Mouse (Mus musculus) small intestine, adult 2 months (tissue): ENCODE measurements around the gene Pdp2.

ENCODE experiments used
- CTCF ChIP-seq: fragments of 200-500 bp; IDR thresholded peaks from 2 replicates; pipeline ENCODE4 v1.5.1; 2012; ENCODE audit warnings: low read depth, mild to moderate bottlenecking, control low read depth, inconsistent platforms, low read length, moderate library complexity, mixed read lengths; ENCODE audit not compliant: insufficient replicate concordance, insufficient read length; ENCODE audit errors: extremely low read depth
- POLR2A ChIP-seq: fragments of 200-500 bp; IDR thresholded peaks from 2 replicates; pipeline ENCODE4 v1.6.1; 2012; ENCODE audit warnings: low read depth, mild to moderate bottlenecking, control low read depth, inconsistent platforms, low read length, moderate library complexity

DNA sequence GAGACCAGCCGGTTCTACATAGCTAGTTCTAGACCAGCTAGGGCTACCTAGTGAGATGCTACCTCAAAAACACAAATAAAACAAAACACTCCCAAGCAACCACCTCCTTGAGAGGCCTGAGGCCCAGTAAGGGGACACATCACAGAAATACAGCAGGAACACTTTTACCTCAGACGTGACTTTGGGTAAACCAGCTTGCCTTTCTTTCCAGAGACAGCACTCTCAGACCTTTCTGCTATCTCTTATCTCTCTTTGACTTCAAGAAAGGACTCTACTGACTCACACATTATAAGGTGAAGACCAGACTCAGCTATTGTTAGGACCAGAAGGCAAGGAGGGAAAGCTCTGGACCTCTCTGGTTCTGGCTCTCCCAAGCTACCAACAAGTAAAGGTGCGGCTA is 967 bp upstream of the Pdp2 start:
- TF ChIP-seq CTCF = no peak
- no peak for TF ChIP-seq POLR2A
